Mouse (Mus musculus) heart, postnatal 14 days (tissue): ENCODE measurements around the gene Rnf224. TPM values are rescaled to one million over a fixed set of nuclear protein-coding genes. Genes with fewer than 3 reads are reported as not detected.
"Not testable (repeated sequence)": the region's sequence is repeated elsewhere in the genome, so short reads cannot be mapped to it uniquely, and the experiment has no call there.

Source experiments
- DNase-seq, 2 experiments: peaks; one replicate each; pipeline ENCODE4 v3.0.0; 2021 to 2022
- intact Hi-C: fragments of 180-260 bp; cut with DNase I; formaldehyde crosslinking; loops from one replicate; pipeline ENCODE4 v1.15.1; 2025
- total RNA-seq, 2 experiments: library from RNA; stranded (reverse); gene quantifications; 2 replicates each; pipeline ENCODE4 v1.2.3; 2021

Gene Rnf224
- total RNA-seq, 2 experiments from 2014 or later: not detected

- intact Hi-C loops, DNase-seq: not testable (repeated sequence)
Measured at GRCm38 (mm10) chr2:25257250-25257649, 20.7 kb upstream of the Rnf224 start.

- intact Hi-C loops: not testable (repeated sequence)
- peak; percentile 44 to 64 for DNase-seq
Measured at GRCm38 (mm10) chr2:25256443-25257109, 20.0 kb upstream of the Rnf224 start.

- DNase-seq: peak; percentile 85 to 89
- intact Hi-C loops: loop anchor here (2.0 kb wide), 1 partner anchor 61 kb away; no protein-coding TSS in a partner anchor
Measured at GRCm38 (mm10) chr2:25255284-25255779, 18.7 kb upstream of the Rnf224 start, which contains the start of gene Tmem203. Tmem203 (plus strand) TSS chr2:25255439.

- intact Hi-C loops: loop anchor here (2.0 to 5.0 kb wide), 2 partner anchors 24 to 155 kb away; partner anchors contain the start of gene Noxa1
Measured at GRCm38 (mm10) chr2:25252331-25252730, 15.7 kb upstream of the Rnf224 start.

GRCm38 (mm10) chr2:25246183-25247072 is 9.8 kb upstream of the Rnf224 start, which contains the start of gene AL732309.1:
AL732309.1 (minus strand) TSS chr2:25246863.
- no peak for DNase-seq
- intact Hi-C loops: no loop called here

More at GRCm38 (mm10) chr2:25252331-25252730, 15.7 kb upstream of the Rnf224 start:
- no peak for DNase-seq

GRCm38 (mm10) chr2:25244144-25244543 is 7.6 kb upstream of the Rnf224 start:
- intact Hi-C loops: no loop called here
- no peak for DNase-seq

GRCm38 (mm10) chr2:25243342-25243741 is 6.8 kb upstream of the Rnf224 start:
- intact Hi-C loops: no loop called here
- no peak for DNase-seq

- DNase-seq: no peak
- intact Hi-C loops: no loop called here
Measured at GRCm38 (mm10) chr2:25242101-25242506, 5.5 kb upstream of the Rnf224 start, which contains the start of the genes Rnf208 and Cysrt1. Rnf208 (plus strand) TSS chr2:25242255. Cysrt1 (minus strand) TSS chr2:25242452.

GRCm38 (mm10) chr2:25241438-25241775 is 4.8 kb upstream of the Rnf224 start:
- intact Hi-C loops: no loop called here
- no peak for DNase-seq

- intact Hi-C loops: no loop called here
Measured at GRCm38 (mm10) chr2:25240723-25241437, 4.3 kb upstream of the Rnf224 start.

GRCm38 (mm10) chr2:25240310-25240709 is 3.7 kb upstream of the Rnf224 start:
- DNase-seq: no peak
- intact Hi-C loops: no loop called here

More at GRCm38 (mm10) chr2:25240723-25241437, 4.3 kb upstream of the Rnf224 start:
- peak; percentile 43 to 66 for DNase-seq

- intact Hi-C loops: no loop called here
- no peak for DNase-seq
Measured at GRCm38 (mm10) chr2:25239766-25240165, 3.2 kb upstream of the Rnf224 start.

GRCm38 (mm10) chr2:25238106-25238505 is 1.5 kb upstream of the Rnf224 start:
- no peak for DNase-seq
- intact Hi-C loops: no loop called here

GRCm38 (mm10) chr2:25237522-25237921 is 935 bp upstream of the Rnf224 start:
- no peak for DNase-seq
- intact Hi-C loops: no loop called here

GRCm38 (mm10) chr2:25234551-25235220 is 1.9 kb downstream of the Rnf224 start:
- no peak for DNase-seq

GRCm38 (mm10) chr2:25234050-25234449 is 2.5 kb downstream of the Rnf224 start, which contains the start of gene Slc34a3:
Slc34a3 (minus strand) TSS chr2:25234364.
- intact Hi-C loops: no loop called here
- DNase-seq: no peak

More at GRCm38 (mm10) chr2:25234551-25235220, 1.9 kb downstream of the Rnf224 start:
- intact Hi-C loops: no loop called here

GRCm38 (mm10) chr2:25233421-25233820 is 3.2 kb downstream of the Rnf224 start:
- intact Hi-C loops: no loop called here

GRCm38 (mm10) chr2:25231038-25231437 is 5.5 kb downstream of the Rnf224 start:
- intact Hi-C loops: no loop called here
- DNase-seq: no peak

More at GRCm38 (mm10) chr2:25233421-25233820, 3.2 kb downstream of the Rnf224 start:
- DNase-seq: no peak

- DNase-seq: no peak
- intact Hi-C loops: no loop called here
Measured at GRCm38 (mm10) chr2:25230581-25230980, 6.0 kb downstream of the Rnf224 start.
